Mouse (Mus musculus): ENCODE data around the gene Fsip1. TPM values are rescaled to one million over a fixed set of nuclear protein-coding genes. Genes with fewer than 3 reads are reported as not detected.

The Fsip1 gene
- polyA plus RNA-seq, 1 experiment: 0.06 TPM

DNA sequence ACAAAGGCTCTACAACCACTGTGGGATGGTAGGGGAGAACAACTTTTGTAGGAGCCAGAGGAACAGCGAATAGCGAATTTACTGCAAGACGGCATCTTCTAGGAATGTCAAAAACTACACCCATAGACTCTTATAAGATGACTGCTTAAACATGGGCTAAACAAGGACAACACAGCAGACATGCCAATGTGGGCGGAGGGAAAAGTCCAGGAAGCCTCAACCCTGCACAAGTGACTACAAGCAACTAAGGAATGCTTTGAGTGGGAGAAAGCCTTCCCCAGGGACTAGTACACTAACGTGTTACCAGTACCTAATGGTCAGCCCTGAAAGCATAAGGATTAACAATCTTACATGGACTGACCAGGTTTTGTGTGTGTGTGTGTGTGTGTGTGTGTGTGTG is 165.5 kb downstream of the Fsip1 start:
- WGBS: 91% methylated on average over 5 of the region's 5 CpGs
- Histone ChIP-seq H3K27ac (ENCODE audit: insufficient read depth, low read length) (no peak overlapping the region), H3K36me3 (ENCODE audit: control insufficient read depth, insufficient read depth, low read length) (no peaks in the 10 kb centered on the region), H3K4me1 (ENCODE audit: control insufficient read depth, insufficient read depth, insufficient read length) (no peaks in the 10 kb centered on the region), H3K4me3 (ENCODE audit: extremely low read depth, insufficient read depth, insufficient read length) (no peak overlapping the region), H3K27me3 (ENCODE audit: control insufficient read depth, insufficient read depth, low read length) (no peaks in the 10 kb centered on the region)
- TF ChIP-seq CTCF (IDR thresholded peaks at IDR 0.05; ENCODE audit: extremely low read depth, insufficient read depth, insufficient read length, insufficient replicate concordance): no peak
- no peak for DNase-seq (ENCODE audit: low read depth in 1 of 2, low spot score in 2 of 2)

DNA sequence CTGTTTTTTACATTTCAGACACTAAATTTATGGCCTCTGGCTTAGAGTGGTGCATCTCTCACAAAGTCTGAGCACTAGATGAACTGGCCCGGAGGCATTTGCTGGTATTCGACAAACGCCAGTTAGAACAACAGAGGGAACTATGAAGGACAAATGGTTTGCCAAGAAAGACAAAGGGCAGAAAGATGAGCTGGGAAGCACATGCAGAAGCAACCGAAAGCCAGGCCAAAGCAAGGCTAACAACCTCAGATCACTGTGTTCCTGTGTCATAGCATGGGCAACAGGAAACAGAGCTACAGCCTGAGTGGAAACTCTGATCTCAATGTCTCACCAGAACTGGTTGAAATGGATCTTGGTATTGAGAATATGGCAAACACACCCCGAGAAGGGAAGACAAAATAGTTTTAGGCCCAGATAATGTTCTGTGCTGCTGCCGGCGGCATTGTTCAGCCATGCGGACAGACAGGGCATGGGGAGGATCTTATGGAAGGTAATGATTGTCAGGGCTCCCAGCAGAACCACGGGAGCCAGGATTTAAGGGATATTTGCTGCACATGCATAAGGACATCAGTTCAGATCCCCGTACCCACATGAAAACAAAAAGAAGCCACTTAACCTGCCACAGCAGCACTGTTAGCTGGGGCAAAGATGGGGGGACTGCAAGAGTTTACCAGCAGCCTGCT is 169.6 kb downstream of the Fsip1 start:
- Histone ChIP-seq H3K27ac (ENCODE audit: insufficient read depth, low read length) (no peak overlapping the region), H3K4me3 (ENCODE audit: extremely low read depth, insufficient read depth, insufficient read length) (no peak overlapping the region), H3K27me3 (ENCODE audit: control insufficient read depth, insufficient read depth, low read length) (no peaks in the 10 kb centered on the region), H3K36me3 (ENCODE audit: control insufficient read depth, insufficient read depth, low read length) (no peaks in the 10 kb centered on the region), H3K4me1 (ENCODE audit: control insufficient read depth, insufficient read depth, insufficient read length) (no peaks in the 10 kb centered on the region)
- TF ChIP-seq POLR2A (IDR thresholded peaks at IDR 0.05; ENCODE audit: low read depth, low read length) (no peak), CTCF (IDR thresholded peaks at IDR 0.05; ENCODE audit: extremely low read depth, insufficient read depth, insufficient read length, insufficient replicate concordance) (no peak)
- 89% methylated on average over 10 of the region's 10 CpGs for WGBS
- DNase-seq (ENCODE audit: low read depth in 1 of 2, low spot score in 2 of 2): no peak

DNA sequence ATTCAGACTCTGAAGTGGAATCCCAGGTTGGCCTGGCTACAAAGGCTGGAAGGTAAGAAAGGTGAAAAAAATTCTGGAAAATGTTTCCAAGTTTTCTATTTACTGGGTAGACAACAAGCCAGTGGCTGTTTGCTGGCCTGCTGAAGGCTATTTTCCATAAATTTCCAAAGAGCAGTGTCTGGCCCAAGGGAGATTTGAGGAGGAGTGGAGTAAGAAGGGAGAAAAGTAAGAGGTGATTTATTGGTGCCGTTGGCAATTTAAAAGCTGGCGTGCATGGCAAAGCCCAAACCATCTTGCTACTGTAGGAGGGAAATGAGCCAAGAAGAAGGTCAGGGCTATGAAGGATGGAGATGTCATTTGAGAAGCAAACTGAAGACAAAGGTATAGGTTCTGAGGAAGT is 171.1 kb downstream of the Fsip1 start:
- WGBS: 89% methylated on average over 2 of the region's 2 CpGs
- no peak for TF ChIP-seq CTCF (IDR thresholded peaks at IDR 0.05; ENCODE audit: extremely low read depth, insufficient read depth, insufficient read length, insufficient replicate concordance)
- TF ChIP-seq POLR2A (IDR thresholded peaks at IDR 0.05; ENCODE audit: low read depth, low read length): no peak
- Histone ChIP-seq H3K4me3 (ENCODE audit: extremely low read depth, insufficient read depth, insufficient read length) (no peak overlapping the region), H3K27ac (ENCODE audit: insufficient read depth, low read length) (no peak overlapping the region), H3K27me3 (ENCODE audit: control insufficient read depth, insufficient read depth, low read length) (no peaks in the 10 kb centered on the region), H3K4me1 (ENCODE audit: control insufficient read depth, insufficient read depth, insufficient read length) (no peaks in the 10 kb centered on the region), H3K36me3 (ENCODE audit: control insufficient read depth, insufficient read depth, low read length) (no peaks in the 10 kb centered on the region)
- DNase-seq (ENCODE audit: low read depth in 1 of 2, low spot score in 2 of 2): no peak

DNA sequence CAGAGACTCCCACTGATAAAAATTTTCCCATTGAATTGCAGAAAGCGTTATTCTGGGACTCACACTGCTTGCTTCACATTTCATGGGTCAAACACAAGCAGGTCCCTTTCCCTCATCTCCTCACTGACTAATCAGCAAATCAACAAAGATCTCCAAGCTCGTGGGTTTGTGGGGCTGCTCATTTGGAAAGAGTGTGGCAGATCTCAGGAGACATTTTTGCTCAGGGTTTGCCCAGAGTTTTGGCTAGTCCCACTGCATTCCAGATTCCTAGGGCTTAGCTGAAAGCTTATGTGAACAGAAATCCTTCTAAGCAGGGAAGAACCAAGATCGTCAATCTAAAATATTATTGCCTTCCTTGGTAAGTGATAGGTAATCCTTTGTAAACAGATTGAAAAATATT is 172.1 kb downstream of the Fsip1 start:
- DNase-seq (ENCODE audit: low read depth in 1 of 2, low spot score in 2 of 2): no peak
- Histone ChIP-seq H3K27me3 (ENCODE audit: control insufficient read depth, insufficient read depth, low read length) (no peaks in the 10 kb centered on the region), H3K4me3 (ENCODE audit: extremely low read depth, insufficient read depth, insufficient read length) (no peak overlapping the region), H3K36me3 (ENCODE audit: control insufficient read depth, insufficient read depth, low read length) (no peaks in the 10 kb centered on the region), H3K4me1 (ENCODE audit: control insufficient read depth, insufficient read depth, insufficient read length) (no peaks in the 10 kb centered on the region), H3K27ac (ENCODE audit: insufficient read depth, low read length) (no peak overlapping the region)
- TF ChIP-seq POLR2A (IDR thresholded peaks at IDR 0.05; ENCODE audit: low read depth, low read length) (no peak), CTCF (IDR thresholded peaks at IDR 0.05; ENCODE audit: extremely low read depth, insufficient read depth, insufficient read length, insufficient replicate concordance) (no peak)
- 81% methylated on average over 3 of the region's 3 CpGs for WGBS

DNA sequence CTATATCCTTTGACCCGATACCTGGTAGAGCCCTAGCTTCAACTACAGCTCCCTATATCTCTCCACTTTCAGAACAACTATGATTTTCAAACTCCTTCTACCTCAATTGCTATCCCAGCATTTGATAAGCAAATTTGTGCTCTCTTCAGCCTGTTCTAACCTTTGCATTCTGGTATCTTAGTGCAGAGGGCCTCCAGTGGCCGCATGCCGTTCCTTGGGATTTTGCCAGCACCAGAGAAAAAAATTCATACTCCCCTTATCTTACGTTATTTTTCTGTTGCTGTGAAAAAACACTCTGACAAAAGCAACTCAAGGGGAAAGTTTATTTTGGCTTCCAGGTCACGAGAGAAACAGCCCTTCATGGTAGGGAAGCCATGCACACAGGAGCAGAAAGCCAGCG is 173.1 kb downstream of the Fsip1 start:
- Histone ChIP-seq H3K27ac (ENCODE audit: insufficient read depth, low read length) (no peak overlapping the region), H3K4me1 (ENCODE audit: control insufficient read depth, insufficient read depth, insufficient read length) (no peaks in the 10 kb centered on the region), H3K36me3 (ENCODE audit: control insufficient read depth, insufficient read depth, low read length) (no peaks in the 10 kb centered on the region), H3K4me3 (ENCODE audit: extremely low read depth, insufficient read depth, insufficient read length) (no peak overlapping the region), H3K27me3 (ENCODE audit: control insufficient read depth, insufficient read depth, low read length) (no peaks in the 10 kb centered on the region)
- 78% methylated on average over 6 of the region's 6 CpGs for WGBS
- TF ChIP-seq CTCF (IDR thresholded peaks at IDR 0.05; ENCODE audit: extremely low read depth, insufficient read depth, insufficient read length, insufficient replicate concordance): no peak
- no peak for TF ChIP-seq POLR2A (IDR thresholded peaks at IDR 0.05; ENCODE audit: low read depth, low read length)
- DNase-seq (ENCODE audit: low read depth in 1 of 2, low spot score in 2 of 2): no peak

DNA sequence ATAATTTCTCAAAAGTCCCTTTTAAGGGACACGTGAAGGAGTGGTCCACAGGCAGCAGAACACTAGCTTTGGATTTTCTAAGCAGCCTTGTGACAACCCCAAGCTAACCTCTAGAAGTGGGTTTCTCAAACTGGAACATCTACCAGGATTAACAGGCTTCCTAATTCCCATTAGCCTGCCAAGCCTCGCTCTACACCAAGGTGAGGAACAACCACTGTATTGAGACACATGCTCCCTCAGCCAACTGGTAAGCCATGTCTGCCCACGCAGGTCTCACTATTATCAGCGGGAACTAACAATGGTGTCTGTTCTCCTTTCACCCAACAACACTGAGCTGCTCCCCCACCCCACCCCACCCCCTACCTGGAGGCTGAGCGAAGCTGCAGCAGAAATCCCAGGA is 175.2 kb downstream of the Fsip1 start:
- H3K4me3 ChIP-seq (ENCODE audit: extremely low read depth, insufficient read depth, insufficient read length): no peak overlapping the region
- no peak for DNase-seq (ENCODE audit: low read depth in 1 of 2, low spot score in 2 of 2)
- H3K36me3 ChIP-seq (ENCODE audit: control insufficient read depth, insufficient read depth, low read length): no peaks in the 10 kb centered on the region
- H3K4me1 ChIP-seq (ENCODE audit: control insufficient read depth, insufficient read depth, insufficient read length): no peaks in the 10 kb centered on the region
- H3K27me3 ChIP-seq (ENCODE audit: control insufficient read depth, insufficient read depth, low read length): no peaks in the 10 kb centered on the region
- 94% methylated on average over 5 of the region's 5 CpGs for WGBS
- TF ChIP-seq CTCF (IDR thresholded peaks at IDR 0.05; ENCODE audit: extremely low read depth, insufficient read depth, insufficient read length, insufficient replicate concordance) (no peak), POLR2A (IDR thresholded peaks at IDR 0.05; ENCODE audit: low read depth, low read length) (no peak)
- no peak overlapping the region for H3K27ac ChIP-seq (ENCODE audit: insufficient read depth, low read length)

Other genes starting within 250 kb of the Fsip1 start
- gene Thbs1, start 145.1 kb downstream of the Fsip1 start, polyA plus RNA-seq (2012; rRNA removed): 11.7 and 12.1 TPM in 2 replicates
- 1.3 and 1.8 TPM in 2 replicates for gene Gpr176, start 116.5 kb upstream of the Fsip1 start, polyA plus RNA-seq (2012; rRNA removed)
- gene Eif2ak4, start 131.7 kb upstream of the Fsip1 start, polyA plus RNA-seq (2012; rRNA removed): 11.2 and 11.9 TPM in 2 replicates
- 29.0 and 32.0 TPM in 2 replicates for gene Srp14, start 222.7 kb upstream of the Fsip1 start, polyA plus RNA-seq (2012; rRNA removed)